Mouse (Mus musculus) fat pad, adult 2 months (tissue): ENCODE data around the gene Trpm3.

Experiments used
- DNase-seq: peaks from one replicate; pipeline ENCODE4 v3.0.0-alpha.2; 2011; ENCODE audit warnings: low read depth, low spot score; ENCODE audit errors: extremely low read depth

Gene Trpm3

DNA sequence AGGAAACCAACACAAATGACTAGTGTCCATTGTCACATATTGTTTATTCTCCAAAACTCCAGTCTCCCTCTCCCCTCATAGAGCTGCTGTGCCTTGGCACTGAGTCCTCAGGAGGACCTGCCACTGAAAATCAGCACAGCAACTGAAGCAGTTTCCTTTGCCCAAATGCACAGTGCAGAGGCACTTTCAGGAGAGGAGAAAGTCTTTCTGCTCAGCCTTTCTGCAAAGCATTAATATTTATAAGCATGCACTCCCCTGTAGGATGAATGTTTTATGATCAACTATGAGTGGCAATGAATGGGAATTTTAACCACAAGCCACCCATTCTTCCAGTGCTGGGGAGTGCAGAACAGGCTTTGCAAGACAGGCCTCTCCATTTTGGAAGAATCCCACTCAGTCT is 592.1 kb downstream of the Trpm3 start:
- no peak for DNase-seq

DNA sequence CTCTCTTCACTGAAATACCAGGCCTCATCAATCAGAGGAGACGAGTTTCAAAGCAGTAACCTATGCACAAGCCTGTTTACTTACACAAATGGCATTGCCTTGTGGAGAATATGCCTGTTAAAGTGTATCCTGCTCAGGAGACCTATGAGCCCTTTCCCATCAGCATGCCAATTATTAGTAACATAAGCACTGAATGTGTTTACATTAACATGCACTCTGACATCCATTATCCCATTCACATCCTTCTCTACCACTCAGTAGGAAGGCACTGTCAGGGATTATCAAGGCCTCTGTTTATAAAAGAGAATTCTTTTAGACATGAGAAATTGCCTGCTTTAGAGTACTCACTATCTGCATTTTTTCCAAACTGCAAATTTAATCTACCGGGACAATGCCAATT is 598.0 kb downstream of the Trpm3 start:
- DNase-seq: no peak

DNA sequence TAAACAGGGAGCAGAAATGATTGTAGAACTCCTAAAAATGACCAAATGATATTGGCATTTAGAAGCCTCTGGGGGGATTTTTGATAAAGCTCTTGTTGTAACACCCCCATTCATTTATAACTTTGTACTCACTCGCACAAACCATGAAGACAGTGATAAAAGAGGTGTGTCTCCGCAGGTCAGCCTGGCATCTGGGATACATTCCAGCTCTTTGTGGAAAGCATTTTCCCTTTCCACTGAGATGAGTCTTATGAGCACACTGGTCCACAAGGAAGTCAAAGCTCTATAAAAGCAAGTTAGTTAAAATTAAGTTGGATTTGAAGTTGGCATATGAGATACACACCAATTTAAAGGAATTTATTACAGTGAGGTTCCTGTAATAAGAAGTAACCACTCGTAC is 600.4 kb downstream of the Trpm3 start:
- no peak for DNase-seq

DNA sequence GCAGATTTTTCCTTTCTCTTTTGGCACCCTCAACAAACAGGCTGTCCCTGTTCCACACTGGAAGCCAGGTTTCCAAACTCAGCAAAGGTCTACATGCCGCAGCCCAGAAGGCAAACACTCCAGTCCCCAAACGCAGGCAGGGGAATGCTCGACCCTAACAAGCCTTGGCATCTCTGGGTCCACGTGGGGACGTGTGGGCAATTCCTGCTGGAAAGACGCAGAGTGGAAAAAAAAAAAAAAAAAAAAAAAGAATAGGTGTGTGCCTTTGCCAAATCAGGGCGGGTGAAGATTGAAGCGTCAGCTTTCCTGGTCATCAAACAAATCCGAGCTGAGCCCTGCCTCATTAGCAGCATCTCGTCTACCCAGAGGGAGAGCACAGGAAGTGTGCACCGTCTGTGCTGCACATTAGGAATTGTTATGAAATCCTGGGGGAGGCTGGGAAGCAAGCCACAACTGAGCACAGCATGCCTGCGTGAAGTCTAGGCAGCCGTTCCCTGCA is 614.5 kb downstream of the Trpm3 start:
- DNase-seq: no peak

DNA sequence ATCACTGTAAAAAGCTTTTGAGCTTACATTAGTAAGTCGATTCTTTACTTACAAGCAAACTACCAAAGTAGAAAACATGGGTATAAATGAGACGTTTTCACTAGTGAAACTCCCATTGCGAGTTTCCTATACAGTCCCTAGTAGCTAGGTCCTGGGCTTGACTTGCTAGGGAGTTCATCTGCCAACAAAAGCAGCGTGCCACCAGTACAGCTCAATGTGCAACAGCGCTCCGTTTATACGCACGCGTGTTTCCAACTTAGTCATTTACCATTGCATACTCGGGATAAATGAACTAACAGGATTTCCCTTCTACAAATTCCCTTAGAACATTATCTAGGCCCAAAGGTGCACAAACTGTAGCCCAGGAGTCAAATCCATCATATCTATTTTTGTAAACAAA is 615.2 kb downstream of the Trpm3 start:
- no peak for DNase-seq

DNA sequence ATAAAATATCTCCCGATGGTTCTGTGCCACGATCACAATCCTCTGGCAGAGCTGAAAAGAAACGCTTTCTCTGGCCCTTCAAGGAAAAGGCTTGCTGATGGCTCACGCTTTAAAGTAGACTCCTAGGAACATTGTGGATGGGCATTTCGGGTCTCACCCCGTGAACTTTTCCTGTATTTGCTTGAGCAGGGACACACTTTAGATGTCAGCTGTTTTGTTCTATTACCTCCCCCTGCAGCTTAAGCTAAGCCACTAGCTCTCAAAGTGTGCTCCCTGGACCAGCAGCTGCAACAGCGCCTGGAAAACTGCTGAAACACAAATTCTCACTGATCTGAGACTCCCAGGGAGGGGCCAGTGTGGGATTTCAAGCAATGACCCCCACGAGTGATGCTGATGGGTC is 615.7 kb downstream of the Trpm3 start:
- DNase-seq: no peak

DNA sequence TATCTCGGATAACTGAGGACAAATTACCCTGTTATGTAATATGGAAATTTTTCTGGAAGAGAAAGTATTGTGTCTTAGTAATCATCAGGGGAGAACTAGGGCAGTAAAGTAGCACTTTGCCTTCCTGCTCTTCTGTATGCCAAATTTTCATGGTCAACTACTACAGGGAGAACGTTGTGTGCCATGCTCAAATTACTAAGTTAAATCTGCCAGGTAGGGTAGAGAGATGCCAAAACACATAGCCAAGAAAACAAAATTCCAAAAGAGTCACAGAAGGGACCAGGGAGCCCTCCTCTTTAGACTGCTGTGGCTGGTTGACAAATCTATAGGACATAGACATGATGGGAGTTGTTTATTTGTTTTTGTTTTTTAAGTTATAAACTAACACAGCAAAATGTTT is 619.6 kb downstream of the Trpm3 start:
- DNase-seq: no peak

DNA sequence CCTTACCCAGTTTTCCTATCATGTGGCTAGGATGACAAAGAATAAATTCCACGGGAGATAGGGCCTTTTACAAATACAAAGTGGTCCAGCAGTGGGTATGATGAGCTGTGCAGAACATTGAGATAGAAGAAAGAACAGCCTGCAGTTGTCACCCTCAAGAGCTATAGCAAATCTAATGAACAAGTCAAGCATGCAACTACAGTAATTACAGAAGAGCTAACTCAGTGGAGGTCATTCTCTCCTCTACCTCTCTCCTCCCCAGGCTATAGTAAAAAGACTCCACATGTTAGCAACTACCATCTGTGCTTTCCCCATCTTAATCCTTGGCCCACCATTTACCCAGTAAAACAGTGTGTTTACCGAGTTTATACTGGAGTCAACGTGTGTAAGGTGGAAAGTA is 629.4 kb downstream of the Trpm3 start:
- no peak for DNase-seq

DNA sequence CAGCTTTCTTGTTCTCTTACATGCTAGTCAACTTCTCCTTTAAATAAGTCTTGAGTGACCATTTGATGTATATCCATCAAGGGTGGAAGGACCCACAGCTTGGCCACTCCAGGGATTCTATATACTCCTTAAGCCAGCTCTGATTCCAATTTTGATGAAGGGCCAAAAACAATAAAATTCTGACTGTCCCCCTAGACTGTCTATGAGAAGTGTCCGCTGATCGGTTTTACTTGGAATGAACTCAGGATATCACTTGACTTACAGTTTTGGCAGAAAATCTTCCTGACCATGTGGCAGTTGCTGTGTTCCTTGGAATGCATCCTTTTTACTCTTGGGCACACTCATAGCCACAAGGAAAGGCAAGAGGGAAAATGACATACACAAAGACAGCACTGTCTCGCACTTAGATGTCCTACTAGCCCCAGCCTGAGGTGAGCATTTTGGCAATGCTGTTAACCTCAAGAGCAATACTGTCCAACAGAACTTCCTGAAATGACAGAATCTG is 636.4 kb downstream of the Trpm3 start:
- no peak for DNase-seq

DNA sequence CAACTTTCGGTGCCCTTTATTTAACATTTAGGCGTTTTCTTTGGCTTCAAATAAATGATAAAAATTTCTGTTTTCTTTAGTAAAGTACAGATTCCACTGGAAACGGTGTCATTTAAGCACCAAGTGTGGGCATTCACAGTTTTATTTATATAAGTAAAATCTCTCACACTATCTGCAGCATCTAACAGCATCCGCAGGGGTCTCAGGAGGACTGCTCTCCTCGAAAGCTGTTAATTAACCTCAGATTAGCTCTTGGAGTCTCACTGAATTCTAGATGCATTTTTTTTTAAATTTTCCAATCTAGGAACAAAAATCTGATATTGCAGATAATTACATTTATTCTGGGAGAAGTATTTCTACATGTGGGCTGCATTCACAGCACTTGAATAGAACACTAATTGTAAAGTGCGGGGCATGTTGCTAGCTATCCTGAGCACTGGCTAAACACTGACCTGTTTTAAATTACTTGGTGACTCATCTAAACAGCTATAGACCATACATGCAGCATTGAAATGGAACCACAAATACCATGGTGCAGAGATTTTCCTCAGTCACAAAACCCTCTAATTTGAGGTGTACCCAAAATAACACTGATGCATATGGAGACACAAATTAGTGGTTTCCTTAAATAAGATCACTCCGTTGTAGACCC is 641.5 kb downstream of the Trpm3 start:
- DNase-seq: no peak

DNA sequence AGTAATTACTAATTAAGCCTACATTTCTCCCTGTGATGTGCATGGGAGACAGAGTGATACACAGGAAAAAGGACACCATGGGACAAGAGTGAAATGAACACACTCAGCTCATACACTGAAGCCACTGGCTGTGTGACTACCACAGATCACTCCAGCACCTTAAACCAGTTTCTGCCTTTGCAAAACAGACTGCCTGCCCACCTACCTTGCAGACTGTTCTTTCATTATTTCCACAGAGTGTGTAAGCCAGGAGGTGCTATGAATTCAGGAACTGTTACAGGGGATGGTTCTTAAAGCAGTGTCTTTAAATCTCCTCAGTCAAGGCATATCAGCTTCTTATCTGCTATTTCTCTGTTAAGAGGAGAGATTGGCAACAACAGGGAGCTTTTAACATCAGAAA is 642.7 kb downstream of the Trpm3 start:
- DNase-seq: no peak

DNA sequence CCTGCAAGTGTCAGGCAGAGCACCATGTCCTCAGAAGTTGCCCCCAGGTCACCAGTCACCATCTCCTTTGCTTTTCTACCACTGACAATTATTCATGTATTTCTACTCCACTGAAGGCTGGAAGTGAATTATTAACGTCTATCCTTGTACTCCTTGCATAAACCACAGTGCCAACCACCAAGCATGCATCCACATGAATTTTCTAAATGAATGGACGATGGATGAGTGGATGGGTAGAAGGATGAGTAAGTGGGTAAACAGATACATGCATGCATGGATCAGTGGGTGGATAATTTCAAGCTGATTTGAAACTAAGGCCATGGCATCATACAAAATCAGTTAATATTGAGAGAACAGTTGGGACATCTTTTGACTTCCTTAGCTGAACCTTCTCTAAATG is 644.9 kb downstream of the Trpm3 start:
- no peak for DNase-seq

DNA sequence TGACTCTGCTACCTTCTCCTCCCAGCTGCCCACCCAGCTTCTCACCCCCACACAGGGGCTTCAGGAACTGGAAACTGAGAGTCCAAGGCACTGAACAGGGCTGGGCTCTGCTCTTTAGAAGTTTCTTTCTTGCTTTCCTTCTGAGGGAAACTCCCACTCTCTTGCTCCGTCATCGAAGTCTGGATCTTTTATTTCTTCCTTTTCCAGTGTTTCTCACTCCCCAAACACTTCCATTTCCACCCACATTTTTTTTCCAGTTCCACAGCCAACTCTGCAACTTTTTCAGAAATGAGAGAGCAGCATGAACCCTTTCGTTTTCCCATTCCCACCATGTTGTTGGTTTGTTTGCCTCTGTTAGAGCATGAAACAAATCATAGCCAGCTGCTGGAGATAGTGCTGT is 650.9 kb downstream of the Trpm3 start:
- no peak for DNase-seq

DNA sequence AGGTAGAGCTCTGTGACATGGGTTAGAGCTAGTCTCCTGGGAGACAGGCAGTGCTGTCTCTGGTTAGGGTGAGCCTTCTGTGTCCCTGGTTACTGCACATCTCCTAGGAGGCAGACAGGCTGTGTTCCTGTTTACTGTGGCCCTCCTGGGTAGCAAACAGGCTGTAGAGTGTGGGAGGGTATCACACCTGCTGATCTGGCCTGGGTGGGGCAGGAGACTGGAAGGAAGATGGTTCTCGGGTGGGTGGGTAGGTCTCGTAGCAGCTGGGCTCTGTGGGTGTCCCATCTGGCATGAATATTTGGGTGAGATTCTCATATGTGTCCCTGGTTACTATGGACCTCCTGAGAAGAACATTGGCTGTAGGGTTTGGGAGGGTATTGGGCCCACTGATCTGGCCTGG is 658.1 kb downstream of the Trpm3 start:
- DNase-seq: no peak

DNA sequence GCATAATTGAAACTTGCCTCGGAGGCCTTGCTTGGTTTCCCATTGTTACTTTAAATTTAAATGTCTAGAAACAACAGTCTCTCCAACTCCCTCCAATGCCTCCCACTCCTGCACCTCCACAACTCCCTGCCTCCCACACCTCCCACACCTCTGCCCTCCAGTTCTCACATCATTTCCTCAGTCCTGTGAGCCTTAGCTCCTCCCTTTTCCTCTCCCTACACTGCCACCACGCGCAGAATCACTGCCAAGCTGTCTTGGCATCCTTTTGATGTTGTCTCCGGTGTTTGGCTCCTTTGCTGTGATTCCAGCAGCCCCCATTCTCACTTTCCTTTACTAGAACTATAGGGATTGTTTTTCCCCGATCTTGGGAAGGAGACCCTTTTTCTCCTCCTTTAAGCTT is 661.6 kb downstream of the Trpm3 start:
- DNase-seq: no peak

DNA sequence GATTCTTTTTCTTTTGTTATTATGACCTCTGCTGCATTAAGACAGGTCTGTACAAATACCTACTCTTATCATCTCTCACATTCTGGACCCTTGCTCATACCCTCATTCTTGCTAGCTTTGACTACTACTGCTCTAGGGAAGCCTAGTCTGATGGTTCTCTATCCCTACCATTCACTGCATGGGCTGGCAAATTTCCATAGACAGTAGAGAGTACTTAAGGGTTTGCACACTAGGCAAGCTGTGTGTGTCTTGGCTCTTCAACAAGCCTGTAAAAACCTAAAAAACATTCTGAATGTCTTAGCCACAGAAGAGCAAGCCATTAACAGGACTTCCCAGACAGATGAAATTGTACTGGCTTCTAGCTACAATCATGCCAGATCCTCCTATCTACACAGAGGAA is 664.5 kb downstream of the Trpm3 start:
- DNase-seq: no peak

DNA sequence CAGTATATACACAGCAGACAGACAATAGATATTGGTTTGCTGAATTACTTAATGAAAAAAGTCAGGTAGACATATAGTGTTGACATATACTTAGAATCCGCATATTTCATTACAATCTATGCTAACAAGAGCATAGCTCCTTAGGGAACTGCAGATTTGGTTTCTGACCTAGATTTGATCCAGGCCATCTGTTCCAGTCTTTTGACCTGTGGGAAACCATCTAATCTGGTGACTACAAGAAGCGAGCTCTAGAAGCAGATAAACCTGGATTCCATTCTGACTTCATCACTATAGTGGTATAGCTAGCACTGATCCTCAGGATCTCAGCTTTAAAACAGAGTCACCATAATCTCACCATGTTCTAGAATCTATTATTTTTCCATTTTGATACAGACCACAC is 665.5 kb downstream of the Trpm3 start:
- no peak for DNase-seq

DNA sequence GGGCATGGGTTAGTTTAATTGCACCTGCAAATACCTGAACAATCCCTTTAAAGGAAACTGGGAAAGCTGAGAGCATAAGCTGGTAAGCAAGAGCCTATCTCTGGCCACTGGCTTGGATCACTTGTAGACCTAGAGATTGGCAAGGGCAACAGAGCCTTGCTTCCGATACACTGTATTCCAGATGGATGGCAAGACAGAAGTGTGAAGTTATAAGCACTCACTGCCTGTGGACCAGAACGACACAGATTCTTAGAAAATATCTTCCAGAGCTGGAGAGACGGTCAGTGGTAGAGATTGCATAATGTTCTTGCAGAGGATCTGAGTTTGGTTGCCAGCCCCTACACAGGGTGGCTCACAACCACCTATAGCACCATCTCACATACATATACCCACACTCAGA is 671.4 kb downstream of the Trpm3 start:
- no peak for DNase-seq

DNA sequence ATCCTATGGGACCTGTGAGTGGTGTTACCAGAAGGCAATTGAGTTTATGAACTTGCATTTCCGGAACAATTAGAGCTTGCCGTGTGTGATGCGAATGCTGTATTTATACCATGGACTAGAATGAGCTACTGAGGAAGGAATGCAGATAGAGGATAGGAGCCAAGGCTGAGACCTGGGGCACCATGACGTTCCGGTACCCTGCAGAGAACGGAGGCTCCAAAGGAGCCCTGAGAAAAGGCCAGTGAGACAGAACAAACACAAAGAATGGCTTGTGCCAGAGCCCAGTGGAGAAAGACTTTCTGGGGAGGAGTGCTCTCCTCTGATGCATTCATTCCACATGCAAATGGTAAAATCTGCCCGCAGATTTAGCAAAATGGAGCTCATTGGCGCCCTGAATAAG is 682.9 kb downstream of the Trpm3 start:
- no peak for DNase-seq

DNA sequence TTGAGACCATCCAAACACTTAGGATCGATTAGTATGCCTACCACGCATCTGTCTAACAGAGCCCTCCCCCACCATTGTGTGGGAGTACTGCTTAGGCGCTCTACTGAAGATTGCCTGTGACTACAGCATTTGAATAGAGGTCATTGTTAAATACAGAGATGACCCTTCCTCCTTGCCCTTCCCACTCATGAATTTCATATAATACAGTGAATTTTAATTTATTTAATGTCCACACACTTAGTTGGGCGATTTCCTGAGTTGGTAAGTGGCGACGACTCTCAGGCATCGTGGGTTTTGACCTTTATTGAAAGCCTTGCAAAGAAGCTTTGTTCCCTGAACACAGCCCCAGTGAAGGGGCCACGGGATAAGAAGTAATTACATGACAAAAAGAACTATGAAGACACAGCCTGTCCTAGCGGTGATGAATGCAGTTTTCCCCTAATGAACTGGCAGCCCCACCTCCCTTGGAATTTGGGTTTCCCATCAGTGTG is 684.7 kb downstream of the Trpm3 start:
- no peak for DNase-seq

DNA sequence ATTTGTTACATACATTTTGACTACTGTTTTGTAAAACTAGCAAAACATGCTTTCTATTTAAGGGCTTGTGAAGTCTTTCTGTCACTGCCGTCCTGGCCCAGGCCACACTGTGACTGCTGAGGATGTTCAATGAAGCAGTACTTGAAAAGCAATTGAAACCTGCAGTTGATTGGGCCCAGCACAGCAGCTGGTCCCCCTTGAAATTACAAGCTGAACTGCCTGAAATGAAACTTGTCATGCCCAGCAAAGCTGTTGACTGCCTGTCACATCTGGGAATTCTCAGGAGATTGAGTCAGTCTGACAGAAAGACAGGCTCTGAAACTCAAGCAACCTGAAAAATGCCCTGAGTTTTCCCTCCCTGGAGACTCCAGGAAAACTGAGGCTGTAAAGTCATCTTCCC is 687.0 kb downstream of the Trpm3 start:
- DNase-seq: no peak

DNA sequence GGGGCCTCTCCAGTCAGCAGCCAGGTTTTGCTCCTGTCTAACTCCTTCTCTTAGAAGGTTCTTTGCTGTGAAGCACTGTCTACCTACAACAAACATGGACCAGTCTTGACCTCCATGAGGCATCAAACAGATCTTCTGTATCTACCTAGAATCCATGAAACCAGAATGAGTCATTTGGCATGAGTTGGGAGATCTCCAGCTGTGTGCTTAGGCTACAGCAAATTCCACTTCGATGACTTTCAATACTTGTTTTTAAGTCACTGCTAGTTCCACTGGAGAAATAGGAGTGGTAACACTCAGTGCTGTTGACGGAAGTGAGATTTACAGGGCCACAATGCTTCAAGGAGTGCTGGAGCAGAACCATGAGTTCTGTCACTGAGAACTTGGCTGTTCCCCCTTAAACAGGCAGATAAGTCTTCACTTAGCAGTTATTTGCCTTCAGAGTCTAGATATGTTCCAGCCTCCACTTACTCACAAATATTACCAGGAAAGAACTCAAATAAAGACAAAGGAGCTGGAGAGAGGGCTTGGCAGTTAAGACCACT is 689.4 kb downstream of the Trpm3 start:
- no peak for DNase-seq
